Mouse (Mus musculus): ENCODE data around the gene Spag16. TPM values are rescaled to one million over a fixed set of nuclear protein-coding genes. Genes with fewer than 3 reads are reported as not detected.

Spag16 gene
- polyA plus RNA-seq, 1 experiment from 2014 or later: 0.28 TPM

GRCm38 (mm10) chr1:69956606-69957005, 129.8 kb downstream of the Spag16 start:
- Histone ChIP-seq H3K4me2 (no peak overlapping the region), H3K27me3 (ENCODE audit: insufficient read depth, low read length) (no peaks in the 10 kb centered on the region), H3K4me3 (ENCODE audit: low read depth, low read length) (no peak overlapping the region), H3K9ac (no peak overlapping the region), H3K9me3 (ENCODE audit: low read depth, low read length) (no peaks in the 10 kb centered on the region), H3K27ac (ENCODE audit: low read depth) (no peak overlapping the region), H3K4me1 (ENCODE audit: insufficient read depth) (no peaks in the 10 kb centered on the region), H3K36me3 (ENCODE audit: insufficient read depth) (no peaks in the 10 kb centered on the region)
- 30% methylated on average over 3 of the region's 3 CpGs for WGBS
- ATAC-seq (ENCODE audit: insufficient read depth) (no peak), DNase-seq (peak; percentile 56)
- TF ChIP-seq CTCF (IDR thresholded peaks at IDR 0.05; ENCODE audit: low read depth): no peak

GRCm38 (mm10) chr1:69996874-69997273, 170.1 kb downstream of the Spag16 start:
- Histone ChIP-seq H3K27me3 (ENCODE audit: insufficient read depth, low read length) (no peaks in the 10 kb centered on the region), H3K36me3 (ENCODE audit: insufficient read depth) (no peaks in the 10 kb centered on the region), H3K9me3 (ENCODE audit: low read depth, low read length) (no peaks in the 10 kb centered on the region), H3K4me2 (no peak overlapping the region), H3K9ac (no peak overlapping the region), H3K4me3 (ENCODE audit: low read depth, low read length) (no peak overlapping the region), H3K27ac (ENCODE audit: low read depth) (no peak overlapping the region), H3K4me1 (ENCODE audit: insufficient read depth) (no peaks in the 10 kb centered on the region)
- ATAC-seq (ENCODE audit: insufficient read depth): no peak
- TF ChIP-seq CTCF (IDR thresholded peaks at IDR 0.05; ENCODE audit: low read depth): no peak
- DNase-seq: peak; percentile 40

DNA sequence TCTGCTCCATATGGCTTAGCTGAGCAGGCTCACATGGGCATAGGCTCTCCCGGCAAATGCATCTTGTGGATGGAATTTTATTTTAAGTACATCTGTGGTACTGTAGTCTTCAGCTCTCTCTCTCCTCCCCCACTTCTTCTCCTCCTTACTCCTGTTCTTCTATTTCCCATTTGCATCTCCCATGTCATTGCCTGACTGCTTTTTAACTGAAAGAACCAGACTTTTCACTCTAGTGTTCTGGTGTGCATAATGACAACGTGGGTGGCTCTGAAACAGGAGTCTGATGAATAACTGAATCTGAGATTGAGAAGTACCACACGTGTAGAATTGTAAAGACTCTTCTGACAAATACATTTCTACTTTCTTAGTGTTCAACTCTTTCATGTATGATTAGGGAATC, 186.2 kb downstream of the Spag16 start:
- 79% methylated on average over 3 of the region's 3 CpGs for WGBS
- Histone ChIP-seq H3K4me3 (ENCODE audit: low read depth, low read length) (no peak overlapping the region), H3K9me3 (ENCODE audit: low read depth, low read length) (no peaks in the 10 kb centered on the region), H3K36me3 (ENCODE audit: insufficient read depth) (no peaks in the 10 kb centered on the region), H3K9ac (no peak overlapping the region), H3K4me2 (no peak overlapping the region), H3K4me1 (ENCODE audit: insufficient read depth) (no peaks in the 10 kb centered on the region), H3K27ac (ENCODE audit: low read depth) (no peak overlapping the region), H3K27me3 (ENCODE audit: insufficient read depth, low read length) (no peaks in the 10 kb centered on the region)
- ATAC-seq (ENCODE audit: insufficient read depth) (no peak), DNase-seq (no peak)
- TF ChIP-seq CTCF (IDR thresholded peaks at IDR 0.05; ENCODE audit: low read depth): no peak

GRCm38 (mm10) chr1:70037384-70037783, 210.6 kb downstream of the Spag16 start:
- Histone ChIP-seq H3K9me3 (ENCODE audit: low read depth, low read length) (no peaks in the 10 kb centered on the region), H3K4me3 (ENCODE audit: low read depth, low read length) (no peak overlapping the region), H3K4me1 (ENCODE audit: insufficient read depth) (no peaks in the 10 kb centered on the region), H3K4me2 (no peak overlapping the region), H3K36me3 (ENCODE audit: insufficient read depth) (no peaks in the 10 kb centered on the region), H3K27ac (ENCODE audit: low read depth) (no peak overlapping the region), H3K27me3 (ENCODE audit: insufficient read depth, low read length) (no peaks in the 10 kb centered on the region), H3K9ac (no peak overlapping the region)
- DNase-seq: no peak
- no peak for ATAC-seq (ENCODE audit: insufficient read depth)
- TF ChIP-seq CTCF (IDR thresholded peaks at IDR 0.05; ENCODE audit: low read depth): no peak
- WGBS: 75% methylated on average over 3 of the region's 3 CpGs

DNA sequence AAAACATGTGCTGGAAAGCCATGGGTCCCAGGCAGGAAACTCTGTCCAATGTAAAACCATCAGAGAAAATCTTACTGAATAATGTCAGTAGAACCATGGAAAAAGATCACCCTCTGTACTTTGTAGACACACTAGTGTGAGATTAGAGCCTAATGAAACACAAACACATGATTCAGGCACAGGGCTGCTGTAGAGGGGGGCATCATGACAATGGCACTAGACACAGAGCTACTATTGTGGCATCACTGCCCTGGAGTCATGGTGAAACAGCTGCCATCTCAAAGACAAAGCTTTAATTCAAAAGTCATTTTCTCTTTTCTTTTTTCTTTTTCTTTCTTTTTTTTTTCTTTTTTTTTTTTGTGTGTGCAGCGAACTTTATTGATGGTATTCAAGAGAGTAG, 240.6 kb downstream of the Spag16 start:
- Histone ChIP-seq H3K4me1 (ENCODE audit: insufficient read depth) (no peaks in the 10 kb centered on the region), H3K4me2 (no peak overlapping the region), H3K27me3 (ENCODE audit: insufficient read depth, low read length) (no peaks in the 10 kb centered on the region), H3K36me3 (ENCODE audit: insufficient read depth) (no peaks in the 10 kb centered on the region), H3K27ac (ENCODE audit: low read depth) (no peak overlapping the region), H3K4me3 (ENCODE audit: low read depth, low read length) (no peak overlapping the region), H3K9ac (no peak overlapping the region), H3K9me3 (ENCODE audit: low read depth, low read length) (no peaks in the 10 kb centered on the region)
- DNase-seq (no peak), ATAC-seq (ENCODE audit: insufficient read depth) (no peak)
- no peak for TF ChIP-seq CTCF (IDR thresholded peaks at IDR 0.05; ENCODE audit: low read depth)
- 67% methylated on average over 1 of the region's 1 CpGs for WGBS

DNA sequence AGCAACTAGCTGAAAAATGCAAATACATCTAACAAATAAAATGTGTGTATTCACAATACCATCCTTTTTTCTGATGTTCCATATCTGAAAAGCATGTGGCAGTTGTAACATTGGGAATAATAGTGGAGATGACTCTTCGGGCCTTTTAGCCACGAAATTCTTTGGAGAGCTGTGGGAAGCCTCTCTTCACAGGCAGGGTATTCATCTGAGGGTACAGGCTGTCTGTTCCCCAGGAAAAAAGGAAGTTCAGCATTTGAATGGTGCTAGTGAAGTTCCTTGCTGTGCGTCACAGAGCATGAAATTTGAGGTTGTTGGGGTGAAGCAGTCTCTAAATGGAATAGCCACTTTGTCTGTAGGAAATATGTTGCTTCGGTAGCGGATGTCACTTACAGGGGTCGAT, 246.7 kb downstream of the Spag16 start:
- no peak overlapping the region for H3K4me3 ChIP-seq (ENCODE audit: low read depth, low read length)
- H3K27me3 ChIP-seq (ENCODE audit: insufficient read depth, low read length): no peaks in the 10 kb centered on the region
- no peak overlapping the region for H3K9ac ChIP-seq
- 74% methylated on average over 6 of the region's 6 CpGs for WGBS
- H3K4me2 ChIP-seq: no peak overlapping the region
- H3K4me1 ChIP-seq (ENCODE audit: insufficient read depth): no peaks in the 10 kb centered on the region
- H3K36me3 ChIP-seq (ENCODE audit: insufficient read depth): no peaks in the 10 kb centered on the region
- no peak for TF ChIP-seq CTCF (IDR thresholded peaks at IDR 0.05; ENCODE audit: low read depth)
- H3K27ac ChIP-seq (ENCODE audit: low read depth): no peak overlapping the region
- no peaks in the 10 kb centered on the region for H3K9me3 ChIP-seq (ENCODE audit: low read depth, low read length)
- ATAC-seq (ENCODE audit: insufficient read depth) (no peak), DNase-seq (no peak)

DNA sequence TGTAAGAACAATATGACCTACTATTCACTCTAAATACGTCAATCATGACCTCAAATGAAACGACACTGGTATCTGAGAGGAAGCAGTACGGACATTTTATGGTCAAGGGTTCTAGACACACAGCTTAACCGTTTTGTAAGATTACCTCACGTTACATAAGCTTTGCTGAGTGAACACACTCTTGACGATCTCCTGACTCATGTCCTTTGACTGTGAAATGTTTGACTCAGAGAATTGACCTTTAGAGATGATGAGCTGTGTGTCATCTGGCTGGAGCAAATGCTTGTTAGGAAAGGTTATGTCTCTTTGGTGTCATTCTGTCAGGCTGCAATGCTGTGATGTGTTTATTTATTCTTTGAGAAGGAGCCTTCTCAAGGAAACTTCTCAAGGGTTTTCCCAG, 252.0 kb downstream of the Spag16 start:
- Histone ChIP-seq H3K9ac (no peak overlapping the region), H3K4me2 (no peak overlapping the region), H3K36me3 (ENCODE audit: insufficient read depth) (no peaks in the 10 kb centered on the region), H3K9me3 (ENCODE audit: low read depth, low read length) (no peaks in the 10 kb centered on the region), H3K4me3 (ENCODE audit: low read depth, low read length) (no peak overlapping the region), H3K27me3 (ENCODE audit: insufficient read depth, low read length) (no peaks in the 10 kb centered on the region), H3K27ac (ENCODE audit: low read depth) (no peak overlapping the region), H3K4me1 (ENCODE audit: insufficient read depth) (no peaks in the 10 kb centered on the region)
- DNase-seq (peak; percentile 5), ATAC-seq (ENCODE audit: insufficient read depth) (no peak)
- 35% methylated on average over 6 of the region's 6 CpGs for WGBS
- no peak for TF ChIP-seq CTCF (IDR thresholded peaks at IDR 0.05; ENCODE audit: low read depth)

Data from lung, embryonic 14.5 days (tissue).